Mouse (Mus musculus) bone marrow macrophage, adult 2 months (primary cell): ENCODE measurements at regions not wholly inside any gene's neighbourhood (a gene's known extent, or its start where the extent isn't known, plus 50 kb on each side); places are given as distances from the start of the nearest gene placed in this dataset.

ENCODE experiments used
- CTCF ChIP-seq: IDR thresholded peaks from 2 replicates; pipeline ENCODE4 v1.5.1; 2012; ENCODE audit warnings: low read depth, mild to moderate bottlenecking, low read length, moderate library complexity
- POLR2A ChIP-seq: IDR thresholded peaks from 2 replicates; pipeline ENCODE4 v1.6.1; 2012; ENCODE audit warnings: mild to moderate bottlenecking, low read depth, low read length, borderline replicate concordance

GRCm38 (mm10) chr2:173991447-173991846, 84.7 kb upstream of the Stx16 start:
- TF ChIP-seq CTCF (no peak), POLR2A (no peak)
